Mouse (Mus musculus) bone marrow, adult 2 months (tissue): Measurements from ENCODE around the gene Ldhd.

Experiments
- CTCF ChIP-seq: fragments of 200-500 bp; IDR thresholded peaks from 2 replicates; pipeline ENCODE4 v1.5.1; 2011; ENCODE audit warnings: low read length, control low read depth; ENCODE audit not compliant: control insufficient read depth, insufficient read depth
- POLR2A ChIP-seq: fragments of 200-500 bp; IDR thresholded peaks from 2 replicates; pipeline ENCODE4 v1.6.1; 2011; ENCODE audit warnings: low read depth, mild to moderate bottlenecking, control low read depth, low read length, borderline replicate concordance; ENCODE audit not compliant: control insufficient read depth

GRCm38 (mm10) chr8:111576501-111576900, 53.7 kb downstream of the Ldhd start:
- TF ChIP-seq CTCF (no peak), POLR2A (no peak)
